Mouse (Mus musculus) CH12.LX (cell line): Measurements from ENCODE around the gene Nadsyn1. TPM values are rescaled to one million over a fixed set of nuclear protein-coding genes. Genes with fewer than 3 reads are reported as not detected.

Source experiments
- DNase-seq: peaks from one replicate; pipeline ENCODE4 v3.0.0-alpha.2; 2013; ENCODE audit errors: extremely low read depth
- H3K27ac ChIP-seq: 2 replicates; pipeline ENCODE4 v1.5.1; 2012; ENCODE audit warnings: low read depth, mild to moderate bottlenecking, control low read depth, moderate library complexity; ENCODE audit not compliant: insufficient read depth
- H3K27me3 ChIP-seq: replicated peaks from 2 replicates; pipeline ENCODE3; 2012; ENCODE audit warnings: inconsistent platforms
- H3K36me3 ChIP-seq, 2 experiments: replicated peaks in 1 of 2; 2 replicates each; pipeline versions ENCODE3 to v1.6.1; 2012; ENCODE audit warnings: inconsistent platforms in 1 of 2, low read length in 1 of 2, mild to moderate bottlenecking in 1 of 2, mixed read lengths in 1 of 2, moderate library complexity in 1 of 2; ENCODE audit not compliant: control insufficient read depth in 1 of 2, insufficient read depth in 1 of 2
- H3K4me1 ChIP-seq, 2 experiments: 2 replicates each; pipeline ENCODE4 v1.6.1; 2012; ENCODE audit warnings: inconsistent platforms in 1 of 2, moderate library complexity in 1 of 2; ENCODE audit not compliant: insufficient read depth in 2 of 2, control insufficient read depth in 1 of 2
- H3K4me2 ChIP-seq: 2 replicates; pipeline ENCODE4 v1.6.1; 2012; ENCODE audit warnings: low read depth, mild to moderate bottlenecking, control low read depth; ENCODE audit not compliant: poor library complexity, insufficient read depth, severe bottlenecking
- H3K4me3 ChIP-seq, 3 experiments: fragments of 150-350 bp in 1 of 3; sonication (generic) in 1 of 3; replicated peaks in 1 of 3; 2 replicates each; pipeline versions ENCODE3 to v1.5.1; 2011 to 2012; ENCODE audit warnings: low read depth in 2 of 3, low read length in 2 of 3, mild to moderate bottlenecking in 2 of 3, moderate library complexity in 2 of 3, control low read depth in 1 of 3, improper control_type of control experiment in 1 of 3, inconsistent platforms in 1 of 3, mixed read lengths in 1 of 3; ENCODE audit not compliant: poor library complexity in 1 of 3
- H3K79me2 ChIP-seq: replicated peaks from 2 replicates; pipeline ENCODE4 v1.6.1; 2012; ENCODE audit warnings: mild to moderate bottlenecking, moderate library complexity; ENCODE audit not compliant: control insufficient read depth, poor library complexity, insufficient read depth, severe bottlenecking; ENCODE audit errors: extremely low read depth
- H3K9ac ChIP-seq: 2 replicates; pipeline ENCODE4 v1.6.1; 2012; ENCODE audit warnings: low read depth, mild to moderate bottlenecking, control low read depth, moderate library complexity; ENCODE audit not compliant: insufficient read depth
- H3K9me3 ChIP-seq: replicated peaks from 2 replicates; pipeline ENCODE3; 2012; ENCODE audit warnings: low read length, inconsistent platforms, mixed read lengths
- BHLHE40 ChIP-seq: IDR thresholded peaks from 2 replicates; pipeline ENCODE4 v1.6.1; 2011; ENCODE audit warnings: mild to moderate bottlenecking, low read depth, low read length, improper control_type of control experiment
- CHD1 ChIP-seq: IDR thresholded peaks from 2 replicates; pipeline ENCODE4 v1.6.1; 2012; ENCODE audit warnings: low read depth, low read length, improper control_type of control experiment, inconsistent platforms
- CHD2 ChIP-seq: IDR thresholded peaks from 2 replicates; pipeline ENCODE4 v1.6.1; 2011; ENCODE audit warnings: low read length, improper control_type of control experiment
- CTCF ChIP-seq, 2 experiments: IDR thresholded peaks in 1 of 2; conservative IDR thresholded peaks in 1 of 2; 2 replicates each; pipeline ENCODE4 v1.5.1; 2011 to 2012; ENCODE audit warnings: low read depth in 2 of 2, low read length in 2 of 2, improper control_type of control experiment in 1 of 2, inconsistent platforms in 1 of 2, mild to moderate bottlenecking in 1 of 2, moderate library complexity in 1 of 2
- E2F4 ChIP-seq: IDR thresholded peaks from 2 replicates; pipeline ENCODE4 v1.6.1; 2011; ENCODE audit warnings: low read depth, low read length, improper control_type of control experiment; ENCODE audit not compliant: insufficient replicate concordance
- ELF1 ChIP-seq: IDR thresholded peaks from 2 replicates; pipeline ENCODE4 v1.6.1; 2014; ENCODE audit warnings: low read depth, mild to moderate bottlenecking, inconsistent platforms, low read length, improper control_type of control experiment
- ETS1 ChIP-seq: conservative IDR thresholded peaks from 2 replicates; pipeline ENCODE4 v1.6.1; 2012; ENCODE audit warnings: low read depth, mild to moderate bottlenecking, inconsistent platforms, low read length, improper control_type of control experiment, moderate library complexity
- GABPA ChIP-seq: IDR thresholded peaks from 2 replicates; pipeline ENCODE4 v1.6.1; 2012; ENCODE audit warnings: low read depth, low read length, improper control_type of control experiment, inconsistent platforms; ENCODE audit not compliant: insufficient replicate concordance
- HCFC1 ChIP-seq: IDR thresholded peaks from 2 replicates; pipeline ENCODE4 v1.6.1; 2012; ENCODE audit warnings: low read depth, mild to moderate bottlenecking, inconsistent platforms, low read length, improper control_type of control experiment
- KAT2A ChIP-seq: IDR thresholded peaks from 2 replicates; pipeline ENCODE4 v1.6.1; 2012; ENCODE audit warnings: low read length, improper control_type of control experiment, inconsistent platforms; ENCODE audit not compliant: insufficient replicate concordance
- MAFK ChIP-seq: IDR thresholded peaks from 2 replicates; pipeline ENCODE4 v1.6.1; 2011; ENCODE audit warnings: low read length, improper control_type of control experiment; ENCODE audit not compliant: insufficient replicate concordance
- MAX ChIP-seq: IDR thresholded peaks from 2 replicates; pipeline ENCODE4 v1.6.1; 2011; ENCODE audit warnings: low read length, improper control_type of control experiment
- MAZ ChIP-seq: IDR thresholded peaks from 2 replicates; pipeline ENCODE4 v1.6.1; 2012; ENCODE audit warnings: low read depth, mild to moderate bottlenecking, inconsistent platforms, low read length, improper control_type of control experiment, moderate library complexity
- MXI1 ChIP-seq: IDR thresholded peaks from 2 replicates; pipeline ENCODE4 v1.6.1; 2011; ENCODE audit warnings: mild to moderate bottlenecking, low read depth, low read length, improper control_type of control experiment
- NELFE ChIP-seq: IDR thresholded peaks from 2 replicates; pipeline ENCODE4 v1.6.1; 2011; ENCODE audit warnings: low read depth, low read length, improper control_type of control experiment
- NRF1 ChIP-seq: IDR thresholded peaks from 2 replicates; pipeline ENCODE4 v1.6.1; 2014; ENCODE audit warnings: low read depth, mild to moderate bottlenecking, inconsistent platforms, low read length, improper control_type of control experiment, moderate library complexity
- RAD21 ChIP-seq: IDR thresholded peaks from 2 replicates; pipeline ENCODE4 v1.6.1; 2011; ENCODE audit warnings: low read depth, mild to moderate bottlenecking, low read length, improper control_type of control experiment, moderate library complexity
- RCOR1 ChIP-seq: conservative IDR thresholded peaks from 2 replicates; pipeline ENCODE4 v1.6.1; 2012; ENCODE audit warnings: low read depth, mild to moderate bottlenecking, inconsistent platforms, low read length, improper control_type of control experiment
- SIN3A ChIP-seq: IDR thresholded peaks from 2 replicates; pipeline ENCODE4 v1.6.1; 2012; ENCODE audit warnings: low read length, improper control_type of control experiment, inconsistent platforms
- SMC3 ChIP-seq: IDR thresholded peaks from 2 replicates; pipeline ENCODE4 v1.6.1; 2011; ENCODE audit warnings: low read depth, low read length, improper control_type of control experiment
- TBP ChIP-seq: conservative IDR thresholded peaks from 2 replicates; pipeline ENCODE4 v1.6.1; 2011; ENCODE audit warnings: low read depth, low read length, improper control_type of control experiment
- TCF12 ChIP-seq: IDR thresholded peaks from 2 replicates; pipeline ENCODE4 v1.6.1; 2014; ENCODE audit warnings: low read depth, mild to moderate bottlenecking, inconsistent platforms, low read length, improper control_type of control experiment
- UBTF ChIP-seq: IDR thresholded peaks from 2 replicates; pipeline ENCODE4 v1.6.1; 2012; ENCODE audit warnings: low read depth, mild to moderate bottlenecking, inconsistent platforms, low read length, improper control_type of control experiment, moderate library complexity
- USF2 ChIP-seq: conservative IDR thresholded peaks from 2 replicates; pipeline ENCODE4 v1.6.1; 2011; ENCODE audit warnings: low read depth, low read length, improper control_type of control experiment
- ZC3H11A ChIP-seq: IDR thresholded peaks from 2 replicates; pipeline ENCODE4 v1.6.1; 2012; ENCODE audit warnings: low read depth, mild to moderate bottlenecking, inconsistent platforms, low read length, improper control_type of control experiment
- ZMIZ1 ChIP-seq: IDR thresholded peaks from 2 replicates; pipeline ENCODE4 v1.6.1; 2012; ENCODE audit warnings: low read depth, mild to moderate bottlenecking, inconsistent platforms, low read length, improper control_type of control experiment
- dilution Hi-C: fragments of 300-500 bp; cut with MboI; formaldehyde crosslinking; loops from 2 replicates; pipeline ENCODE4 v1.14.3; 2020; ENCODE audit warnings: low sequenced_read_pairs; ENCODE audit not compliant: extremely low pct_unique_long_range_greater_than_20kb, extremely low pct_ligation_motif_present
- in situ Hi-C: fragments of 300-500 bp; cut with MboI; formaldehyde crosslinking; loops from 3 replicates; pipeline ENCODE4 v1.14.3; 2019; ENCODE audit warnings: low sequenced_read_pairs, low pct_ligation_motif_present, low pct_unique_long_range_greater_than_20kb, mixed read lengths
- polyA plus RNA-seq: library from polyadenylated mRNA; unstranded; fragments of >175 nt; gene quantifications from 2 replicates; pipeline ENCODE4 v1.2.1, GENCODE M21; 2012; ENCODE audit warnings: low read depth; ENCODE audit not compliant: insufficient read length
- total RNA-seq, 2 experiments: library from RNA; depleted of rRNA; stranded (reverse); fragments of 300-350 nt in 1 of 2; fragments of >200 nt in 1 of 2; gene quantifications; 2 replicates each; pipeline ENCODE4 v1.2.3; 2012 to 2014

Nadsyn1 gene
- total and polyA plus RNA-seq, 3 experiments: 5.4 to 11.7 (median 8.6) TPM

DNA sequence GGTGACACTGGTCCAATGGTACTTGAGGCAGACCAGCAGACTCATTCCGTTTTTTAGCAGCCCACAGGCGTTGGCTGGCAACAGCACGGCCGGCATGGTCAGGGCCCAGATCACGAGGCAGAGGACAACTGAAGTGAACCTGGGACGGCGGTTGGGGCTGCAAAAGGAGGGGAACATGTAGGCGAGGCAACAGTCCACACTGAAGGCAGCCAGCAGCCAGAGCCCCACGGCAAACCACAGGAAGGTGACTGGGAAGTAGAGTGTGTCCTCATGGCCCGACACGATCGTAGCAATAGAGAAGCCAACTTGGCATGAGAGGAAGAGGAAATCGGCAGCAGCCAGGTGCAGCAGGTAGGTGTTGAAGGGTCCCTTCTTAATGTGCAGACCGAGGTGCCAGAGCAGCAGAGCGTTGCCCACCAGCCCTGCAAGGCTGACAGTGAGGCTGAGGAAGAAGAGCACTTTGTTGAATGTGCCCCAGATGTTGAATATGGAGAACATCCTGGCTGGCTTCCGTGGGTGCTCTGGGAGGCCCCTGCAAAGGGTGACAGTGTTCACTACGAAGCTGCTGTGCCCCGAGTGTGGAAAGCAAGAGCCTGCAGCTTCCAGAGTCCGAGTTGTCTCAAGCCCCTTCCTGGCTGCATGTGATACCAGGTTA lies 57.6 kb downstream of the Nadsyn1 start:
- no peak for DNase-seq
- H3K4me1 ChIP-seq: no peaks in the 10 kb centered on the region
- H3K4me2 ChIP-seq: no peak overlapping the region
- no peak for TF ChIP-seq TBP
- no peak for TF ChIP-seq USF2
- no peak for TF ChIP-seq NELFE
- TF ChIP-seq GABPA: no peak
- no peak for TF ChIP-seq MAZ
- no peak for TF ChIP-seq TCF12
- no peak for TF ChIP-seq RCOR1
- TF ChIP-seq CTCF (conservative IDR thresholded peaks at IDR 0.05 in 1 of 2, IDR thresholded peaks at IDR 0.05 in 1 of 2; ENCODE audit: low read depth in 2 of 2, low read length in 2 of 2): no peak
- H3K36me3 ChIP-seq: no peaks in the 10 kb centered on the region
- H3K9me3 ChIP-seq: no peaks in the 10 kb centered on the region
- H3K27me3 ChIP-seq: peaks cover 76% of the 10 kb centered on the region
- dilution Hi-C loops (no loop called here), in situ Hi-C loops (loop anchor here (5.0 kb wide), 1 partner anchor 168 kb away; no protein-coding TSS in a partner anchor)
- no peaks in the 10 kb centered on the region for H3K79me2 ChIP-seq
- H3K4me3 ChIP-seq: no peak overlapping the region
- no peak overlapping the region for H3K27ac ChIP-seq
- no peak overlapping the region for H3K9ac ChIP-seq

DNA sequence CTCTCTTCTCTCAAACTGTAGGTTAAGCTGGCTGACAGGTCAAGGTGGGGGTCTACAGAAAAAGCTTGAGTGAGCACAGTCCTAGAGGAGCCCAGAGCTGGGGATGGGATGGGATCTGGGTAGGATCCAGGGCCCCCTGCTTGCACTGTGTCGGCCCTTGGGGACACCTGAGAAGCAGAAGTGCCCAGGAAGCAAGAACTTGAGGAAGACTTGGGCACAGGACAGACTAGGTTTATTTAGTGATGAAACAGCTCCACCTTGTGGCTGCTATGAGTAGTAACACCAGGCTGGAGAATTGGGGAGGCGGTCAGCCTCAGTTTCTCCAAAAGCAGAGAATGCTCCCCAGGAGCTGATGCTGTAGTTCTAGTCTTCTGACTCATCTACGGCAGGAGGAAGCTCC lies 58.9 kb downstream of the Nadsyn1 start:
- Histone ChIP-seq H3K36me3 (no peaks in the 10 kb centered on the region), H3K4me3 (no peak overlapping the region), H3K27me3 (peaks cover 72% of the 10 kb centered on the region), H3K9me3 (no peaks in the 10 kb centered on the region), H3K9ac (no peak overlapping the region), H3K27ac (no peak overlapping the region), H3K4me2 (no peak overlapping the region), H3K4me1 (no peaks in the 10 kb centered on the region), H3K79me2 (no peaks in the 10 kb centered on the region)
- TF ChIP-seq UBTF (no peak), TBP (no peak), BHLHE40 (no peak), CHD2 (no peak), CHD1 (no peak), ETS1 (no peak), ELF1 (no peak), MAFK (no peak), CTCF (conservative IDR thresholded peaks at IDR 0.05 in 1 of 2, IDR thresholded peaks at IDR 0.05 in 1 of 2; ENCODE audit: low read depth in 2 of 2, low read length in 2 of 2) (peak; percentile 89 to 91), MAX (no peak), E2F4 (no peak), NRF1 (0 out of 2 replicates have a peak, but pooled peaks have one; percentile 18), SMC3 (peak; percentile 82), MAZ (no peak), RAD21 (peak; percentile 86), ZMIZ1 (no peak), USF2 (no peak), ZC3H11A (peak; percentile 20; the same call in 1 of the 2 replicates), SIN3A (no peak), MXI1 (no peak), TCF12 (no peak), HCFC1 (no peak), KAT2A (no peak)
- DNase-seq: peak; percentile 43
- dilution Hi-C loops (no loop called here), in situ Hi-C loops (loop anchor here (5.0 kb wide), 1 partner anchor 166 kb away; no protein-coding TSS in a partner anchor)
